8 mouse cellular contexts compared by ENCODE assay signal in the genomic region with DNA sequence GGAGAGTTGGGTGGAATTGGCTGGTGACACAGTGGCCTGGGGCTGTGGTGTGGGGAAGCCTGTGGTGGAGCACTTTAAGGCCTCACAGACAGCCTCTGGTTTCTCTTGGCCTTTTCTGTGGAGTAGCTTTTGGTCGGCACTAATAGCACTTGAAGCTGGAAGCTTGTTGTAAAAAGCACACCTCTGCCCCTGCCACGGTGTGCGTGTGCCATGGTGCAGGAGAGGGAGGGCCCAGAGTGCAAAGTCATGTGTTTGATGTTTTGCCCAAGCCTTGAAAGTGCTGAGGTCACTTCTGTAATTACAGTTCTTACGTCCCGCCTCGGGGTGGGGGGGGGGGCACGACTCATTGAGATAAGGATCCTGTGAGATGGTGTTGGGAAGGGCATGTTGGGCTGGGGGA. TPM values are rescaled to one million over a fixed set of nuclear protein-coding genes. Genes with fewer than 3 reads are reported as not detected.
DNase-seq lines count a peak whose midpoint lies in the region; ATAC-seq lines count a peak whose summit lies in the region.

No protein-coding gene starts in this region.

- H3K4me3 ChIP-seq in heart, embryonic 16.5 days (ENCODE audit: low read length) = peak overlapping the region; percentile 92
- peak overlapping the region; percentile 99 for H3K4me3 ChIP-seq in embryonic facial prominence, embryonic 10.5 days
- H3K4me3 ChIP-seq in intestine, embryonic 16.5 days (ENCODE audit: low read length) = peak overlapping the region; percentile 93
- peak overlapping the region; percentile 70 for H3K4me3 ChIP-seq in midbrain, embryonic 15.5 days

- 16% methylated on average over 7 of the region's 7 CpGs for WGBS in heart, embryonic 16.5 days
- 16% methylated on average over 7 of the region's 7 CpGs for WGBS in embryonic facial prominence, embryonic 10.5 days
- WGBS in intestine, embryonic 16.5 days = 9% methylated on average over 7 of the region's 7 CpGs
- WGBS in midbrain, embryonic 15.5 days = 15% methylated on average over 7 of the region's 7 CpGs

- H3K27me3 ChIP-seq in heart, embryonic 16.5 days (ENCODE audit: control insufficient read depth, insufficient read depth, low read length) = peaks cover 17% of the 10 kb centered on the region
- H3K27me3 ChIP-seq in embryonic facial prominence, embryonic 10.5 days (replicated peaks; ENCODE audit: low read depth, poor library complexity, severe bottlenecking) = peaks cover 27% of the 10 kb centered on the region
- 0 out of 2 replicates have a peak, but pooled peaks cover 4% of the 10 kb centered on the region for H3K27me3 ChIP-seq in intestine, embryonic 16.5 days (replicated peaks; ENCODE audit: control insufficient read depth, insufficient read depth, low read length)
- H3K27me3 ChIP-seq in midbrain, embryonic 15.5 days (replicated peaks) = peaks cover 6% of the 10 kb centered on the region

- DNase-seq in heart, adult 11 months = no peak
- no peak for DNase-seq in embryonic facial prominence, embryonic 10.5 days (ENCODE audit: low spot score)
- no peak for DNase-seq in spleen, postnatal 4 days (ENCODE audit: low spot score in 2 of 2)
- DNase-seq in yolk sac, embryonic 10.5 days (ENCODE audit: low spot score) = no peak
- DNase-seq in ovary, postnatal 14 days (ENCODE audit: low spot score) = no peak

- H3K4me1 ChIP-seq in heart, embryonic 16.5 days (ENCODE audit: control insufficient read depth, insufficient read depth, low read length) = peaks cover 31% of the 10 kb centered on the region
- peaks cover 56% of the 10 kb centered on the region for H3K4me1 ChIP-seq in embryonic facial prominence, embryonic 10.5 days
- H3K4me1 ChIP-seq in intestine, embryonic 16.5 days (ENCODE audit: control insufficient read depth, insufficient read depth, low read length) = peaks cover 26% of the 10 kb centered on the region
- peaks cover 53% of the 10 kb centered on the region for H3K4me1 ChIP-seq in midbrain, embryonic 15.5 days

- H3K36me3 ChIP-seq in heart, embryonic 16.5 days (ENCODE audit: control insufficient read depth, insufficient read depth) = peaks cover 23% of the 10 kb centered on the region
- peaks cover 53% of the 10 kb centered on the region for H3K36me3 ChIP-seq in embryonic facial prominence, embryonic 10.5 days (replicated peaks)
- peaks cover 25% of the 10 kb centered on the region for H3K36me3 ChIP-seq in intestine, embryonic 16.5 days (ENCODE audit: control insufficient read depth, insufficient read depth, low read length)
- peaks cover 23% of the 10 kb centered on the region for H3K36me3 ChIP-seq in midbrain, embryonic 15.5 days (replicated peaks)

- H3K27ac ChIP-seq in heart, embryonic 16.5 days (ENCODE audit: low read length) = peak overlapping the region; percentile 36; the same call in 1 of the 2 replicates
- H3K27ac ChIP-seq in embryonic facial prominence, embryonic 10.5 days (replicated peaks) = peak overlapping the region; percentile 98
- H3K27ac ChIP-seq in intestine, embryonic 16.5 days (ENCODE audit: low read length) = 0 out of 2 replicates have a peak overlapping the region, but pooled peaks have one; percentile 6
- peak overlapping the region; percentile 84 for H3K27ac ChIP-seq in midbrain, embryonic 15.5 days

- no peak for ATAC-seq in heart, embryonic 16.5 days (replicated peaks; ENCODE audit: extremely low read depth, insufficient read depth, low FRiP score)
- no peak for ATAC-seq in intestine, embryonic 16.5 days
- no peak for ATAC-seq in midbrain, embryonic 15.5 days (replicated peaks)

- H3K9ac ChIP-seq in heart, embryonic 16.5 days (ENCODE audit: low read length) = peak overlapping the region; percentile 80
- H3K9ac ChIP-seq in intestine, embryonic 16.5 days (ENCODE audit: low read depth, low read length) = peak overlapping the region; percentile 88
- H3K9ac ChIP-seq in midbrain, embryonic 15.5 days = peak overlapping the region; percentile 75

- no peaks in the 10 kb centered on the region for H3K9me3 ChIP-seq in heart, embryonic 16.5 days (replicated peaks; ENCODE audit: control insufficient read depth, low read length)
- H3K9me3 ChIP-seq in embryonic facial prominence, embryonic 10.5 days = no peaks in the 10 kb centered on the region
- no peaks in the 10 kb centered on the region for H3K9me3 ChIP-seq in intestine, embryonic 16.5 days (ENCODE audit: control insufficient read depth, low read length)
- H3K9me3 ChIP-seq in midbrain, embryonic 15.5 days = no peaks in the 10 kb centered on the region

- peak overlapping the region; percentile 88 for H3K4me2 ChIP-seq in heart, embryonic 16.5 days (ENCODE audit: low read depth, low read length)
- H3K4me2 ChIP-seq in intestine, embryonic 16.5 days (ENCODE audit: low read depth, low read length) = peak overlapping the region; percentile 88
- H3K4me2 ChIP-seq in midbrain, embryonic 15.5 days = peak overlapping the region; percentile 83

RNA-seq across cellular contexts. Expression of a gene that starts 1.5 kb away (rescaled TPM):
- polyA plus RNA-seq in heart, embryonic 16.5 days (2015; fragmentation: Nextera tagmentation; extraction: Ambion mirVana) = 15.0 and 15.3 TPM in 2 replicates
- 150 and 152 TPM in 2 replicates for polyA plus RNA-seq in embryonic facial prominence, embryonic 10.5 days (2016; fragmentation: Nextera tagmentation; extraction: Ambion mirVana)
- polyA plus RNA-seq in intestine, embryonic 16.5 days (2015; fragmentation: Nextera tagmentation; extraction: Ambion mirVana) = 17.8 and 18.1 TPM in 2 replicates
- 17.6 and 19.6 TPM in 2 replicates for polyA plus RNA-seq in midbrain, embryonic 15.5 days (2015; fragmentation: Nextera tagmentation; extraction: Ambion mirVana)

RNA-seq across cellular contexts. Expression of a gene that starts 16.5 kb away (rescaled TPM):
- polyA plus RNA-seq in heart, embryonic 16.5 days (2015; fragmentation: Nextera tagmentation; extraction: Ambion mirVana) = 7.0 and 7.5 TPM in 2 replicates
- 11.6 and 12.4 TPM in 2 replicates for polyA plus RNA-seq in embryonic facial prominence, embryonic 10.5 days (2016; fragmentation: Nextera tagmentation; extraction: Ambion mirVana)
- 8.1 and 8.5 TPM in 2 replicates for polyA plus RNA-seq in intestine, embryonic 16.5 days (2015; fragmentation: Nextera tagmentation; extraction: Ambion mirVana)
- polyA plus RNA-seq in midbrain, embryonic 15.5 days (2015; fragmentation: Nextera tagmentation; extraction: Ambion mirVana) = 9.6 and 9.7 TPM in 2 replicates

RNA-seq across cellular contexts. Expression of a gene that starts 36.3 kb away (rescaled TPM):
- polyA plus RNA-seq in heart, embryonic 16.5 days (2015; fragmentation: Nextera tagmentation; extraction: Ambion mirVana) = 0.12 TPM in 1 of 2 replicates, not detected in the other
- polyA plus RNA-seq in embryonic facial prominence, embryonic 10.5 days (2016; fragmentation: Nextera tagmentation; extraction: Ambion mirVana) = not detected in 2 replicates
- polyA plus RNA-seq in intestine, embryonic 16.5 days (2015; fragmentation: Nextera tagmentation; extraction: Ambion mirVana) = 0.57 and 1.7 TPM in 2 replicates
- not detected in 2 replicates for polyA plus RNA-seq in midbrain, embryonic 15.5 days (2015; fragmentation: Nextera tagmentation; extraction: Ambion mirVana)

Comparison
In these comparisons a context has a peak if more than half of its experiments do, and no peak if none do; other contexts are left out.
1. H3K27ac ChIP-seq: peak in every context shown above with its lines; median percentile 98 in embryonic facial prominence, embryonic 10.5 days; 84 in midbrain, embryonic 15.5 days; 36 in heart, embryonic 16.5 days; 6 in intestine, embryonic 16.5 days.